Mouse (Mus musculus): Measurements from ENCODE around the gene Notch1. TPM values are rescaled to one million over a fixed set of nuclear protein-coding genes. Genes with fewer than 3 reads are reported as not detected.

The Notch1 gene
- polyA plus RNA-seq, 1 experiment from 2014 or later: 24.3 TPM

GRCm38 (mm10) chr2:26539516-26539915 is 23.1 kb upstream of the Notch1 start:
- H3K27ac ChIP-seq (ENCODE audit: low read depth): no peak overlapping the region

GRCm38 (mm10) chr2:26535517-26536045 is 19.1 kb upstream of the Notch1 start:
- H3K4me2 ChIP-seq (ENCODE audit: low read length): no peak overlapping the region
- WGBS: 67% methylated on average over 4 of the region's 4 CpGs
- no peak for DNase-seq (ENCODE audit: low spot score)

More at GRCm38 (mm10) chr2:26539516-26539915, 23.1 kb upstream of the Notch1 start:
- H3K4me3 ChIP-seq (ENCODE audit: low read depth, low read length): no peak overlapping the region
- no peak overlapping the region for H3K9ac ChIP-seq (ENCODE audit: low read length)
- DNase-seq (ENCODE audit: low spot score) (no peak), ATAC-seq (replicated peaks; ENCODE audit: low FRiP score, low TSS enrichment, low read depth) (no peak)
- 53% methylated on average over 2 of the region's 2 CpGs for WGBS
- no peaks in the 10 kb centered on the region for H3K36me3 ChIP-seq (ENCODE audit: control insufficient read depth, insufficient read depth, low read length)
- 0 out of 2 replicates have a peak, but pooled peaks cover 4% of the 10 kb centered on the region for H3K27me3 ChIP-seq (replicated peaks; ENCODE audit: control insufficient read depth, insufficient read depth, low read length)
- no peak overlapping the region for H3K4me2 ChIP-seq (ENCODE audit: low read length)
- no peaks in the 10 kb centered on the region for H3K9me3 ChIP-seq (ENCODE audit: control insufficient read depth, low read length)
- H3K4me1 ChIP-seq (replicated peaks; ENCODE audit: control insufficient read depth, insufficient read depth, low read length): 0 out of 2 replicates have a peak, but pooled peaks cover 3% of the 10 kb centered on the region

GRCm38 (mm10) chr2:26534616-26535015 is 18.2 kb upstream of the Notch1 start:
- no peaks in the 10 kb centered on the region for H3K9me3 ChIP-seq (ENCODE audit: control insufficient read depth, low read length)
- no peak overlapping the region for H3K4me3 ChIP-seq (ENCODE audit: low read depth, low read length)
- 74% methylated on average over 2 of the region's 2 CpGs for WGBS
- H3K27ac ChIP-seq (ENCODE audit: low read depth): no peak overlapping the region
- H3K4me2 ChIP-seq (ENCODE audit: low read length): no peak overlapping the region
- no peak for DNase-seq (ENCODE audit: low spot score)
- 0 out of 2 replicates have a peak, but pooled peaks cover 1% of the 10 kb centered on the region for H3K27me3 ChIP-seq (replicated peaks; ENCODE audit: control insufficient read depth, insufficient read depth, low read length)
- H3K9ac ChIP-seq (ENCODE audit: low read length): no peak overlapping the region
- no peaks in the 10 kb centered on the region for H3K36me3 ChIP-seq (ENCODE audit: control insufficient read depth, insufficient read depth, low read length)
- no peaks in the 10 kb centered on the region for H3K4me1 ChIP-seq (replicated peaks; ENCODE audit: control insufficient read depth, insufficient read depth, low read length)
- no peak for ATAC-seq (replicated peaks; ENCODE audit: low FRiP score, low TSS enrichment, low read depth)

More at GRCm38 (mm10) chr2:26535517-26536045, 19.1 kb upstream of the Notch1 start:
- Histone ChIP-seq H3K36me3 (ENCODE audit: control insufficient read depth, insufficient read depth, low read length) (no peaks in the 10 kb centered on the region), H3K4me1 (replicated peaks; ENCODE audit: control insufficient read depth, insufficient read depth, low read length) (no peaks in the 10 kb centered on the region), H3K4me3 (ENCODE audit: low read depth, low read length) (no peak overlapping the region), H3K27ac (ENCODE audit: low read depth) (no peak overlapping the region), H3K27me3 (replicated peaks; ENCODE audit: control insufficient read depth, insufficient read depth, low read length) (0 out of 2 replicates have a peak, but pooled peaks cover 4% of the 10 kb centered on the region), H3K9ac (ENCODE audit: low read length) (no peak overlapping the region), H3K9me3 (ENCODE audit: control insufficient read depth, low read length) (no peaks in the 10 kb centered on the region)
- no peak for ATAC-seq (replicated peaks; ENCODE audit: low FRiP score, low TSS enrichment, low read depth)

GRCm38 (mm10) chr2:26534161-26534560 is 17.7 kb upstream of the Notch1 start:
- H3K27ac ChIP-seq (ENCODE audit: low read depth): no peak overlapping the region
- no peak for DNase-seq (ENCODE audit: low spot score)
- no peaks in the 10 kb centered on the region for H3K4me1 ChIP-seq (replicated peaks; ENCODE audit: control insufficient read depth, insufficient read depth, low read length)
- no peak overlapping the region for H3K4me3 ChIP-seq (ENCODE audit: low read depth, low read length)
- WGBS: 80% methylated on average over 3 of the region's 3 CpGs
- no peak for ATAC-seq (replicated peaks; ENCODE audit: low FRiP score, low TSS enrichment, low read depth)
- H3K27me3 ChIP-seq (replicated peaks; ENCODE audit: control insufficient read depth, insufficient read depth, low read length): no peaks in the 10 kb centered on the region
- H3K9ac ChIP-seq (ENCODE audit: low read length): no peak overlapping the region
- H3K9me3 ChIP-seq (ENCODE audit: control insufficient read depth, low read length): no peaks in the 10 kb centered on the region
- H3K36me3 ChIP-seq (ENCODE audit: control insufficient read depth, insufficient read depth, low read length): no peaks in the 10 kb centered on the region
- no peak overlapping the region for H3K4me2 ChIP-seq (ENCODE audit: low read length)

- Histone ChIP-seq H3K4me2 (ENCODE audit: low read length) (no peak overlapping the region), H3K9ac (ENCODE audit: low read length) (no peak overlapping the region), H3K4me1 (replicated peaks; ENCODE audit: control insufficient read depth, insufficient read depth, low read length) (no peaks in the 10 kb centered on the region), H3K27me3 (replicated peaks; ENCODE audit: control insufficient read depth, insufficient read depth, low read length) (no peaks in the 10 kb centered on the region), H3K9me3 (ENCODE audit: control insufficient read depth, low read length) (no peaks in the 10 kb centered on the region), H3K36me3 (ENCODE audit: control insufficient read depth, insufficient read depth, low read length) (no peaks in the 10 kb centered on the region), H3K27ac (ENCODE audit: low read depth) (no peak overlapping the region), H3K4me3 (ENCODE audit: low read depth, low read length) (no peak overlapping the region)
- no peak for ATAC-seq (replicated peaks; ENCODE audit: low FRiP score, low TSS enrichment, low read depth)
- WGBS: 48% methylated on average over 5 of the region's 5 CpGs
- no peak for DNase-seq (ENCODE audit: low spot score)
Observed at GRCm38 (mm10) chr2:26533249-26533648, 16.8 kb upstream of the Notch1 start.

- H3K27ac ChIP-seq (ENCODE audit: low read depth): no peak overlapping the region
- H3K4me1 ChIP-seq (replicated peaks; ENCODE audit: control insufficient read depth, insufficient read depth, low read length): peaks cover 6% of the 10 kb centered on the region; the same call in 1 of the 2 replicates
- 86% methylated on average over 6 of the region's 6 CpGs for WGBS
- H3K9ac ChIP-seq (ENCODE audit: low read length): no peak overlapping the region
- no peak overlapping the region for H3K4me2 ChIP-seq (ENCODE audit: low read length)
- H3K36me3 ChIP-seq (ENCODE audit: control insufficient read depth, insufficient read depth, low read length): no peaks in the 10 kb centered on the region
- DNase-seq (ENCODE audit: low spot score): no peak
- no peaks in the 10 kb centered on the region for H3K9me3 ChIP-seq (ENCODE audit: control insufficient read depth, low read length)
- no peak for ATAC-seq (replicated peaks; ENCODE audit: low FRiP score, low TSS enrichment, low read depth)
- no peak overlapping the region for H3K4me3 ChIP-seq (ENCODE audit: low read depth, low read length)
- H3K27me3 ChIP-seq (replicated peaks; ENCODE audit: control insufficient read depth, insufficient read depth, low read length): no peaks in the 10 kb centered on the region
Observed at GRCm38 (mm10) chr2:26531829-26532228, 15.4 kb upstream of the Notch1 start.

GRCm38 (mm10) chr2:26529881-26530280 is 13.4 kb upstream of the Notch1 start:
- no peak for DNase-seq (ENCODE audit: low spot score)
- H3K4me2 ChIP-seq (ENCODE audit: low read length): no peak overlapping the region
- no peak overlapping the region for H3K27ac ChIP-seq (ENCODE audit: low read depth)
- no peak overlapping the region for H3K9ac ChIP-seq (ENCODE audit: low read length)
- no peak overlapping the region for H3K4me3 ChIP-seq (ENCODE audit: low read depth, low read length)
- ATAC-seq (replicated peaks; ENCODE audit: low FRiP score, low TSS enrichment, low read depth): no peak
- no peaks in the 10 kb centered on the region for H3K36me3 ChIP-seq (ENCODE audit: control insufficient read depth, insufficient read depth, low read length)
- no peaks in the 10 kb centered on the region for H3K27me3 ChIP-seq (replicated peaks; ENCODE audit: control insufficient read depth, insufficient read depth, low read length)
- WGBS: 67% methylated on average over 3 of the region's 3 CpGs
- no peaks in the 10 kb centered on the region for H3K9me3 ChIP-seq (ENCODE audit: control insufficient read depth, low read length)
- H3K4me1 ChIP-seq (replicated peaks; ENCODE audit: control insufficient read depth, insufficient read depth, low read length): peaks cover 24% of the 10 kb centered on the region

GRCm38 (mm10) chr2:26529221-26529805 is 12.8 kb upstream of the Notch1 start:
- WGBS: 71% methylated on average over 4 of the region's 4 CpGs
- H3K27ac ChIP-seq (ENCODE audit: low read depth): no peak overlapping the region

More at GRCm38 (mm10) chr2:26529221-26529805, 12.8 kb upstream of the Notch1 start:
- Histone ChIP-seq H3K9me3 (ENCODE audit: control insufficient read depth, low read length) (no peaks in the 10 kb centered on the region), H3K36me3 (ENCODE audit: control insufficient read depth, insufficient read depth, low read length) (no peaks in the 10 kb centered on the region), H3K27me3 (replicated peaks; ENCODE audit: control insufficient read depth, insufficient read depth, low read length) (no peaks in the 10 kb centered on the region), H3K4me2 (ENCODE audit: low read length) (no peak overlapping the region), H3K4me3 (ENCODE audit: low read depth, low read length) (no peak overlapping the region), H3K4me1 (replicated peaks; ENCODE audit: control insufficient read depth, insufficient read depth, low read length) (peaks cover 24% of the 10 kb centered on the region), H3K9ac (ENCODE audit: low read length) (no peak overlapping the region)
- no peak for ATAC-seq (replicated peaks; ENCODE audit: low FRiP score, low TSS enrichment, low read depth)
- no peak for DNase-seq (ENCODE audit: low spot score)

Measured in intestine, embryonic 14.5 days (tissue).